Comparison of ENCODE assay signal across 8 mouse cellular contexts in genomic region chr10:76664156-76665115, GRCm38 (mm10). TPM values are rescaled to one million over a fixed set of nuclear protein-coding genes. Genes with fewer than 3 reads are reported as not detected.
DNase-seq lines count a peak whose midpoint lies in the region; ATAC-seq and TF ChIP-seq lines count a peak whose summit lies in the region.

No protein-coding gene starts in this region.

- peaks cover 5% of the 10 kb centered on the region; the same call in 1 of the 2 replicates for H3K9me3 ChIP-seq in heart, embryonic 15.5 days (replicated peaks)
- H3K9me3 ChIP-seq in limb, embryonic 15.5 days = 0 out of 2 replicates have a peak, but pooled peaks cover 5% of the 10 kb centered on the region

- H3K36me3 ChIP-seq in heart, embryonic 15.5 days = no peaks in the 10 kb centered on the region
- no peaks in the 10 kb centered on the region for H3K36me3 ChIP-seq in limb, embryonic 15.5 days
- H3K36me3 ChIP-seq in testis, adult 2 months (ENCODE audit: control insufficient read depth, insufficient read depth, low read length) = no peaks in the 10 kb centered on the region

- ATAC-seq in heart, embryonic 15.5 days (replicated peaks; ENCODE audit: insufficient number of reproducible peaks, insufficient read depth, low FRiP score, low read depth) = peak; percentile 39; the same call in 1 of the 2 replicates
- peak; percentile 83 for ATAC-seq in limb, embryonic 15.5 days (ENCODE audit: insufficient number of reproducible peaks, low FRiP score, low TSS enrichment, low read depth)
- no peak for ATAC-seq in inflammation-experienced regulatory T-cells, adult 6 months

- peak; percentile 98 for DNase-seq in NIH3T3 (ENCODE audit: low read depth)
- DNase-seq in cerebellum, adult 18-20 months = peak; percentile 38 to 51
- no peak for DNase-seq in right cerebral cortex, postnatal 4 days
- no peak for DNase-seq in spleen, postnatal 36 days (ENCODE audit: low spot score in 2 of 2)

- peak overlapping the region; percentile 25; the same call in 1 of the 2 replicates for H3K27ac ChIP-seq in heart, embryonic 15.5 days
- peak overlapping the region; percentile 65 for H3K27ac ChIP-seq in limb, embryonic 15.5 days
- peak overlapping the region; percentile 37 for H3K27ac ChIP-seq in testis, adult 2 months (ENCODE audit: control insufficient read depth, insufficient read depth, low read depth, low read length)

- H3K27me3 ChIP-seq in heart, embryonic 15.5 days = no peaks in the 10 kb centered on the region
- no peaks in the 10 kb centered on the region for H3K27me3 ChIP-seq in limb, embryonic 15.5 days
- H3K27me3 ChIP-seq in testis, adult 2 months (ENCODE audit: control insufficient read depth, insufficient read depth, low read length) = no peaks in the 10 kb centered on the region

- TF ChIP-seq POLR2A in testis, adult 2 months (IDR thresholded peaks at IDR 0.05; ENCODE audit: control insufficient read depth, low read depth, low read length) = no peak

- H3K4me2 ChIP-seq in heart, embryonic 15.5 days = no peak overlapping the region
- no peak overlapping the region for H3K4me2 ChIP-seq in limb, embryonic 15.5 days

- TF ChIP-seq CTCF in testis, adult 2 months (IDR thresholded peaks at IDR 0.05; ENCODE audit: control insufficient read depth, insufficient read depth, insufficient replicate concordance, low read depth, low read length) = no peak

- no peak overlapping the region for H3K9ac ChIP-seq in heart, embryonic 15.5 days
- no peak overlapping the region for H3K9ac ChIP-seq in limb, embryonic 15.5 days

- H3K4me3 ChIP-seq in heart, embryonic 15.5 days = no peak overlapping the region
- H3K4me3 ChIP-seq in limb, embryonic 15.5 days = no peak overlapping the region
- H3K4me3 ChIP-seq in testis, adult 2 months (ENCODE audit: control insufficient read depth, low read depth, low read length) = no peak overlapping the region

- H3K4me1 ChIP-seq in heart, embryonic 15.5 days (replicated peaks) = no peaks in the 10 kb centered on the region
- H3K4me1 ChIP-seq in limb, embryonic 15.5 days = peaks cover 21% of the 10 kb centered on the region
- peaks cover 7% of the 10 kb centered on the region for H3K4me1 ChIP-seq in testis, adult 2 months (ENCODE audit: control insufficient read depth, insufficient read depth, low read length)

- WGBS in heart, embryonic 15.5 days = 69% methylated on average over 20 of the region's 20 CpGs
- WGBS in limb, embryonic 15.5 days = 67% methylated on average over 20 of the region's 20 CpGs

RNA-seq across cellular contexts. Expression of gene Col6a2, which starts 41.0 kb away (rescaled TPM):
- 90.2 and 125 TPM in 2 replicates for polyA plus RNA-seq in heart, embryonic 15.5 days (2015; fragmentation: Nextera tagmentation; extraction: Ambion mirVana)
- 369 and 451 TPM in 2 replicates for polyA plus RNA-seq in limb, embryonic 15.5 days (2015; fragmentation: Nextera tagmentation; extraction: Ambion mirVana)
- 10.9 and 16.2 TPM in 2 replicates for polyA plus RNA-seq in testis, adult 2 months (2012; rRNA removed)
- polyA plus RNA-seq in inflammation-experienced regulatory T-cells, adult 6 months (2017; shearing (Covaris generic)) = not detected

Comparison
In these comparisons a context has a peak if more than half of its experiments do, and no peak if none do; other contexts are left out.
1. DNase-seq: peak in NIH3T3 (single experiment) and cerebellum, adult 18-20 months (2 of 2); none in right cerebral cortex, postnatal 4 days (single experiment) and spleen, postnatal 36 days (0 of 2).
2. RNA of gene Col6a2, which starts 41.0 kb away (polyA plus RNA-seq): 369 to 451 TPM in limb, embryonic 15.5 days, 90.2 to 125 TPM in heart, embryonic 15.5 days and 10.9 to 16.2 TPM in testis, adult 2 months; not detected in inflammation-experienced regulatory T-cells, adult 6 months; every median in the first group is over 10 times any median in the second.
3. Peak in every context shown above with its lines, with median percentiles within 50 percentile points of each other: H3K27ac ChIP-seq.